Mouse (Mus musculus): ENCODE data around the gene Necab3. TPM values are rescaled to one million over a fixed set of nuclear protein-coding genes. Genes with fewer than 3 reads are reported as not detected.

The Necab3 gene
- polyA plus RNA-seq, 1 experiment, result 1.5 TPM

DNA sequence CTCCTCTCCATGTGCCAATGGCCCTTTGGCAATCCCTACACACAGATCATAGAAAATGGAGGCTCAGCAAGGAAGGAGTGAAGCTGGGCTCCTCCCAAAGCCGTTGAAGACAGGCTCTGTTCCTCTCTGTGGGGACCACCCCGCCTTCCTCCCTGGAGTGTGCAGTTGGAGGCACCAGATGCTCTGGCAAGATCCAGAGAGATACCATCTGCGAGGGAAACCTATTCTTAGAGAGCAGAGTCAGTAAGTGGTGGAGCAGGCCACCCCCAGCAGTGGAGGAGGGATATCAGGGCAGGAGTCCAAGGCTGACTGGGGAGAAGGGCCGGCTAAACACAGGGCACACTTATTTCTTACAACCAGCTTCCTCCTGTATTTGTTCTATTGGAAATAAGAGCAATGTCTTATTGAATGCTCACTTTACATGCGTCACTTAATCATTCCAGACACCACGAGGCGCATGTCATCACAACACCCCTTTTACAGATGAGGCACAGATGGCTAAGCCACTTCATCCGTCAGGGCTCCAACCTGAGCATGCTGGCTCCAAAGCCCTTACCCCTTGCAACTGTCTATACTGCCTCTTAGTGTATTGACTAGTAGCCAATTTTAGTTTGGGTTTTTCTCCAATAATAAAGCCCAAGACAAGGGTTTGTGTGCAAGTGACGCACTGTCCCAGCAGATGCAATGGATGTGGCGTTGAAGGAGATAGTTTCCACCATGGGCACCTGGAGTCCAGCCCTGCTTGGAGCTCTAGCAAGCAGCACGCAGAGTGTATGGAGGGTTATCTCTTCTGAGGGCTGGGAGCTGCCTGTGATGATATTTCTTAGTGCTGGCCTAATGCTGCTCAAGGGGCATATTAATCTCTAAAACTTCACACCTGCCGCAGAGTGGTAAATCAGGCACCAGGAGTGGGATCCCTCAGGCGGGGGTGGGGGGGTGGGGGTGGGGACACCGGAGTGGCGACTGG, 25.5 kb upstream of the Necab3 start:
- DNase-seq, result no peak
- WGBS, result 63% methylated on average over 15 of the region's 15 CpGs
- TF ChIP-seq CTCF (conservative IDR thresholded peaks at IDR 0.05; ENCODE audit: insufficient read depth, insufficient read length, low read depth, low read length) (no peak), POLR2A (IDR thresholded peaks at IDR 0.05; ENCODE audit: low read depth, low read length) (no peak)
- no peaks in the 10 kb centered on the region; the same call in 1 of the 2 replicates for H3K36me3 ChIP-seq (ENCODE audit: control insufficient read depth, insufficient read depth, low read length)
- no peak overlapping the region for H3K27ac ChIP-seq (ENCODE audit: insufficient read depth, low read depth, low read length)
- no peaks in the 10 kb centered on the region for H3K27me3 ChIP-seq (replicated peaks; ENCODE audit: control insufficient read depth, insufficient read depth, low read length)
- H3K4me3 ChIP-seq (ENCODE audit: insufficient read depth, low read depth, low read length), result no peak overlapping the region
- no peaks in the 10 kb centered on the region for H3K4me1 ChIP-seq (ENCODE audit: control insufficient read depth, insufficient read depth, low read length)

DNA sequence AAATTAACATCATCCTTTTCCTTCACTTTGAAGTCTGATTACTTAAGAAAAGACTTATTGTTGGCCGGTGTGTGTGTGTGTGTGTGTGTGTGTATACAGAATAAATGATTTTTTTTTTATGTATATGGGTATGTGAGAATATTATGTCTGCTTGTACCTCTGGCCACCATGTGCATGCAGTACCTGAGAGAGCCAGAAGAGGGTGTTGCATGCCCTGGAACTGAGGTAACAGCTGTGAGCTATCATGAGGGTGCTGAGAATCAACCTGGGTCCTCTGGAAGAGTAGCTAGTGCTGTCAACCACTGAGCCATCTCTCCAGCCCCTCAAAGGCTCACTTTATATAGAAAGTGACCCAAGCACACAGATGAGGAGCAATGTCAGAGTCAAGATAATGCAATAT, 22.7 kb upstream of the Necab3 start:
- Histone ChIP-seq H3K4me1 (ENCODE audit: control insufficient read depth, insufficient read depth, low read length) (no peaks in the 10 kb centered on the region), H3K27ac (ENCODE audit: insufficient read depth, low read depth, low read length) (no peak overlapping the region), H3K36me3 (ENCODE audit: control insufficient read depth, insufficient read depth, low read length) (no peaks in the 10 kb centered on the region), H3K4me3 (ENCODE audit: insufficient read depth, low read depth, low read length) (no peak overlapping the region), H3K27me3 (replicated peaks; ENCODE audit: control insufficient read depth, insufficient read depth, low read length) (no peaks in the 10 kb centered on the region)
- TF ChIP-seq CTCF (conservative IDR thresholded peaks at IDR 0.05; ENCODE audit: insufficient read depth, insufficient read length, low read depth, low read length), result 0 out of 2 replicates have a peak, but pooled peaks have one; percentile 11
- no peak for TF ChIP-seq POLR2A (IDR thresholded peaks at IDR 0.05; ENCODE audit: low read depth, low read length)
- no peak for DNase-seq
- WGBS, result 94% methylated on average over 1 of the region's 1 CpGs

DNA sequence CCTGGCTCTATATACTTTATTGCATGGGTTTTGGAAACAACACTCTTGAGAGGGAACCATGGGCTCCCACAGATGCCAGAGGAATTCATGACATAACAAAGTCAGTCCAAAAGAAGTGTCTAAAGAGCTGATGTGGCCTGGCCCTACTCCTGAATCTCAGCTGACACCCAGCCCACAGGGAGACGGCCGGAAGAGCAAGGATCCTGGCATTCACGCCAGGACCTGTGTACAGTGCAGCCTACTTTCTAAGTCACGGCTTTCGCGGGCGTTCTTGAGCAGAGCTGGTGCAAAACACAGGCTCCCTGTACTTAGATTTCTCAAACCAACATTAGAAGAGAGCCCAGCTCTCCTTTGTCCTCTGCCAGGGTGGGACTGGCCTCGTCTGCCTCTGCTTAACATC, 21.9 kb upstream of the Necab3 start:
- Histone ChIP-seq H3K4me3 (ENCODE audit: insufficient read depth, low read depth, low read length) (no peak overlapping the region), H3K36me3 (ENCODE audit: control insufficient read depth, insufficient read depth, low read length) (no peaks in the 10 kb centered on the region), H3K27ac (ENCODE audit: insufficient read depth, low read depth, low read length) (no peak overlapping the region), H3K27me3 (replicated peaks; ENCODE audit: control insufficient read depth, insufficient read depth, low read length) (no peaks in the 10 kb centered on the region), H3K4me1 (ENCODE audit: control insufficient read depth, insufficient read depth, low read length) (no peaks in the 10 kb centered on the region)
- TF ChIP-seq CTCF (conservative IDR thresholded peaks at IDR 0.05; ENCODE audit: insufficient read depth, insufficient read length, low read depth, low read length), result no peak
- no peak for TF ChIP-seq POLR2A (IDR thresholded peaks at IDR 0.05; ENCODE audit: low read depth, low read length)
- DNase-seq, result no peak
- 80% methylated on average over 8 of the region's 8 CpGs for WGBS

DNA sequence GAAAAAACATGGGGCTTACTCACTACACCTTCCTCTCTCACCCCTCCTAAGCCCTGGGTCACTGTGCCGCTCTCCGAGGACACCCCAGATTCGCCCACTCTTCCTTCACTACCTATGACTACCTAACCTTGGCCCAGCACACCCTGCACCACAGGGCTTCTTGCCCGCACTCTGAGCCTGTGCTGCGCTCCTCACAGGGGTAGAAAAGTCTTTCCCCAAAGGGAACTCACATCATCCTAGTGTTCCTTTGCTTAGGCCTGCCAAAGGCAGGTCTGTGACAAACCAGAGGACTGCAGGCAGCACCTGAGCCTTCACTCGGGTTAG, 19.0 kb upstream of the Necab3 start:
- DNase-seq, result no peak
- H3K36me3 ChIP-seq (ENCODE audit: control insufficient read depth, insufficient read depth, low read length), result no peaks in the 10 kb centered on the region
- H3K4me3 ChIP-seq (ENCODE audit: insufficient read depth, low read depth, low read length), result no peak overlapping the region
- H3K27ac ChIP-seq (ENCODE audit: insufficient read depth, low read depth, low read length), result no peak overlapping the region
- no peaks in the 10 kb centered on the region for H3K4me1 ChIP-seq (ENCODE audit: control insufficient read depth, insufficient read depth, low read length)
- 93% methylated on average over 6 of the region's 6 CpGs for WGBS
- H3K27me3 ChIP-seq (replicated peaks; ENCODE audit: control insufficient read depth, insufficient read depth, low read length), result no peaks in the 10 kb centered on the region
- TF ChIP-seq CTCF (conservative IDR thresholded peaks at IDR 0.05; ENCODE audit: insufficient read depth, insufficient read length, low read depth, low read length) (no peak), POLR2A (IDR thresholded peaks at IDR 0.05; ENCODE audit: low read depth, low read length) (no peak)

DNA sequence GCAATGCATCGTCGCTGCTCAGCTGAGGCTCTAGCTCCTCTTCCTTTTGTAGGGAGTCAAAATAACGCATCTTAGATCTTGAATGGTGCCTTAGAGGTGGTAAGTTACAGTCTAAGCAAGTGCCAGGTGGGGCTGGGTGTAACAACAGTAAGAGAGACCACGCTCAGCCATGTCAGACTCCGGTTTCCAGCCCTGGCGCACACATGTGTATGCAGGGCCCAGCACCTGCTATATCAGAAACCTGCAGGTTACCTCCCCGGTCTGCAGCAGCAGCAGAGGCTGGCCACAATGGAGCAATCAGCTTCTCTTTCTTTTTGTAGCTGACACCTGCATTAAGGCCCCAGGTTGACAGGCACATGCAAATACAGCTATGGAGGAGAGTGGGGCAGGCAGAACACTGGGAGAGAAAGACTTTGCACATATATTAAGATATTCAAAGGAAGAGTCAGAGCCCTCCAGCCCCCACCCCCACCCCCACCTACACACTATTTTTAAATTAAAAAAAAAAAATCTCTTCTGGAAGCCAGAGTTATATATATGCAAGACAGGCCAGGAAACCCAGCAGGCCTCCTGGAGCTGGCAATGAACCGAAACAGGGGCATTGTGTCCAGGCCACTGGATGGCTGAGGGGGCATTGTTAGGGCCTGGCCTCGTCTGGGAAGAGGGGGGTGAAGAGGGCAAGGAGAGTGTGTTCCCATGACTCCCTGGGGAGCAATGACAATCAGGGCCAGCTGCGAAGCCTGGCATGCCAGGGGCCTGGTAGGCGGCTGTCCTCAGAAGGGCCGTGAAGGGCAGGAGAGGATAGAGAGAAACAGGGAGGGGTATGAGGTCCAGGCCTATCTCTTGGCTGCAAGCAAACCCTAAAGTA, 18.4 kb upstream of the Necab3 start:
- Histone ChIP-seq H3K27ac (ENCODE audit: insufficient read depth, low read depth, low read length) (no peak overlapping the region), H3K27me3 (replicated peaks; ENCODE audit: control insufficient read depth, insufficient read depth, low read length) (no peaks in the 10 kb centered on the region), H3K4me1 (ENCODE audit: control insufficient read depth, insufficient read depth, low read length) (no peaks in the 10 kb centered on the region), H3K36me3 (ENCODE audit: control insufficient read depth, insufficient read depth, low read length) (no peaks in the 10 kb centered on the region), H3K4me3 (ENCODE audit: insufficient read depth, low read depth, low read length) (no peak overlapping the region)
- no peak for TF ChIP-seq CTCF (conservative IDR thresholded peaks at IDR 0.05; ENCODE audit: insufficient read depth, insufficient read length, low read depth, low read length)
- TF ChIP-seq POLR2A (IDR thresholded peaks at IDR 0.05; ENCODE audit: low read depth, low read length), result no peak
- WGBS, result 61% methylated on average over 12 of the region's 12 CpGs
- DNase-seq, result no peak

DNA sequence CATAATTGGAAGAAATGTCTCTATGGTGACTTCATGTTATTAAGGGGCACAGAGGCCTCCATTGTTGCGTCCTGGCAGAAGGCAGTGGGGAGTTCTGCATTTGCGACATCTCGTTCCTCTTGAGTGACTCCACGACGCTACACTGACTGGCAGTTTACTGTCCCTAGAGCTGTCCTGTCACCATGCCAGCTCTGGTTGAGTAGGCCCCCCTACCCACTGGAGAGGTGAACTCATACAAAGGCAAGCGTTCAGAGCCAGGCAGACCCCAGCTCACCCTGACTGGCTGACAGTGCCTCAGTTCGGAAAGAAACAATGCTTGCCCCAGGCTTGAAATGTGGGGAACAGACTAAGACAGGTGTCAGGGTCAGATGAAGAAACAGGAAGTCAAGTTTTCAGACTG, 15.6 kb upstream of the Necab3 start:
- Histone ChIP-seq H3K36me3 (ENCODE audit: control insufficient read depth, insufficient read depth, low read length) (no peaks in the 10 kb centered on the region), H3K27me3 (replicated peaks; ENCODE audit: control insufficient read depth, insufficient read depth, low read length) (no peaks in the 10 kb centered on the region), H3K27ac (ENCODE audit: insufficient read depth, low read depth, low read length) (no peak overlapping the region), H3K4me1 (ENCODE audit: control insufficient read depth, insufficient read depth, low read length) (no peaks in the 10 kb centered on the region), H3K4me3 (ENCODE audit: insufficient read depth, low read depth, low read length) (no peak overlapping the region)
- 66% methylated on average over 7 of the region's 7 CpGs for WGBS
- TF ChIP-seq CTCF (conservative IDR thresholded peaks at IDR 0.05; ENCODE audit: insufficient read depth, insufficient read length, low read depth, low read length), result no peak
- no peak for TF ChIP-seq POLR2A (IDR thresholded peaks at IDR 0.05; ENCODE audit: low read depth, low read length)
- no peak for DNase-seq

DNA sequence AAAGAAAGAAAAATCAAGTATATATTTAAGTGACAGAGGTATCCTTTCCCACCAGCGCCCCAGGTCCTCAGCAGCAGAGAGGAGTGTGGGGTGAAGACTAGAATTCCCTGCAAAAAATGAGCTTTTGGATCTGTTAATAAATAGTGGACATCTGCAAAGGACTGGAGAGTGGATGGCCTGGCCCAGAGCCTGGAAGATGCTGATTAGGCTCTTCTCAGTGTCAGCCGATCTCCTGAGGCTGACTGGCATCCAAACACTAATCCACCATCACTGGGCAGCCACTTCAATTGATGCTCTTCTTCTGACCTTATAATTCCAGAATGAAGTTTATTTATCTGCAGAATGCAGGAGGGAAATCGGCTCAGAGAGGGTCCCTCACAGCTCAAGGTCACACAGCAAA, 14.3 kb upstream of the Necab3 start:
- WGBS, result 78% methylated on average over 3 of the region's 3 CpGs

More for the DNA sequence above, 14.3 kb upstream of the Necab3 start:
- TF ChIP-seq POLR2A (IDR thresholded peaks at IDR 0.05; ENCODE audit: low read depth, low read length) (no peak), CTCF (conservative IDR thresholded peaks at IDR 0.05; ENCODE audit: insufficient read depth, insufficient read length, low read depth, low read length) (no peak)
- DNase-seq, result no peak
- Histone ChIP-seq H3K4me1 (ENCODE audit: control insufficient read depth, insufficient read depth, low read length) (no peaks in the 10 kb centered on the region), H3K4me3 (ENCODE audit: insufficient read depth, low read depth, low read length) (no peak overlapping the region), H3K27ac (ENCODE audit: insufficient read depth, low read depth, low read length) (no peak overlapping the region), H3K36me3 (ENCODE audit: control insufficient read depth, insufficient read depth, low read length) (no peaks in the 10 kb centered on the region), H3K27me3 (replicated peaks; ENCODE audit: control insufficient read depth, insufficient read depth, low read length) (no peaks in the 10 kb centered on the region)

Measured in kidney, adult 2 months (tissue).